Mouse (Mus musculus) kidney, adult 9 months (tissue): ENCODE results near the gene Fam83f.
"Not testable (repeated sequence)": the region's sequence is repeated elsewhere in the genome, so short reads cannot be mapped to it uniquely, and the experiment has no call there.

Experiments
- DNase-seq: peaks from one replicate; pipeline ENCODE4 v3.0.0; 2022

The Fam83f gene

GRCm38 (mm10) chr15:80707088-80707487 is 35.4 kb downstream of the Fam83f start:
- peak; percentile 89 for DNase-seq

GRCm38 (mm10) chr15:80709593-80709992 is 37.9 kb downstream of the Fam83f start:
- DNase-seq, result peak; percentile 48

GRCm38 (mm10) chr15:80710257-80710607 is 38.6 kb downstream of the Fam83f start:
- DNase-seq, result no peak

- peak; percentile 99 for DNase-seq
Observed at GRCm38 (mm10) chr15:80710608-80711363, 39.1 kb downstream of the Fam83f start, which contains the start of gene Tnrc6b. Tnrc6b (plus strand) TSS chr15:80711313.

- DNase-seq, result peak; percentile 35
Observed at GRCm38 (mm10) chr15:80711401-80712151, 39.9 kb downstream of the Fam83f start.

GRCm38 (mm10) chr15:80714299-80714698 is 42.7 kb downstream of the Fam83f start:
- no peak for DNase-seq

GRCm38 (mm10) chr15:80716631-80717135 is 45.0 kb downstream of the Fam83f start:
- no peak for DNase-seq

GRCm38 (mm10) chr15:80717431-80717830 is 45.8 kb downstream of the Fam83f start:
- no peak for DNase-seq

GRCm38 (mm10) chr15:80720249-80720648 is 48.6 kb downstream of the Fam83f start:
- no peak for DNase-seq

GRCm38 (mm10) chr15:80721861-80722260 is 50.2 kb downstream of the Fam83f start:
- DNase-seq, result no peak

GRCm38 (mm10) chr15:80722366-80722765 is 50.7 kb downstream of the Fam83f start:
- no peak for DNase-seq

GRCm38 (mm10) chr15:80729477-80729876 is 57.8 kb downstream of the Fam83f start:
- DNase-seq, result no peak

GRCm38 (mm10) chr15:80731043-80731442 is 59.4 kb downstream of the Fam83f start:
- no peak for DNase-seq

GRCm38 (mm10) chr15:80731511-80731910 is 59.9 kb downstream of the Fam83f start:
- DNase-seq, result no peak

- DNase-seq, result no peak
Observed at GRCm38 (mm10) chr15:80732266-80733030, 60.8 kb downstream of the Fam83f start.

GRCm38 (mm10) chr15:80735300-80735699 is 63.7 kb downstream of the Fam83f start:
- no peak for DNase-seq

- DNase-seq, result not testable (repeated sequence)
Observed at GRCm38 (mm10) chr15:80735708-80736107, 64.1 kb downstream of the Fam83f start.

GRCm38 (mm10) chr15:80736553-80736952 is 64.9 kb downstream of the Fam83f start:
- no peak for DNase-seq

- DNase-seq, result no peak
Observed at GRCm38 (mm10) chr15:80738244-80738643, 66.6 kb downstream of the Fam83f start.

- DNase-seq, result no peak
Observed at GRCm38 (mm10) chr15:80739972-80740371, 68.3 kb downstream of the Fam83f start.

- no peak for DNase-seq
Observed at GRCm38 (mm10) chr15:80741836-80742235, 70.2 kb downstream of the Fam83f start.

GRCm38 (mm10) chr15:80742991-80743474 is 71.4 kb downstream of the Fam83f start:
- DNase-seq, result no peak

GRCm38 (mm10) chr15:80743606-80744005 is 72.0 kb downstream of the Fam83f start:
- DNase-seq, result no peak
